Mouse (Mus musculus) urinary bladder, adult 2 months (tissue): ENCODE measurements around the gene Ppp1r3e. TPM values are rescaled to one million over a fixed set of nuclear protein-coding genes. Genes with fewer than 3 reads are reported as not detected.
A peak's percentile ranks its signal among the peaks of the same experiment; 100 is the strongest.

Experiments used
- DNase-seq: peaks from one replicate; pipeline ENCODE4 v3.0.0; 2022; ENCODE audit warnings: low spot score
- polyA plus RNA-seq: library from polyadenylated mRNA; depleted of rRNA; stranded (reverse); fragments of >200 nt; gene quantifications from 2 replicates; pipeline ENCODE4 v1.2.3, GENCODE M21; 2012

The Ppp1r3e gene
- polyA plus RNA-seq, 1 experiment: 9.4 TPM

DNA sequence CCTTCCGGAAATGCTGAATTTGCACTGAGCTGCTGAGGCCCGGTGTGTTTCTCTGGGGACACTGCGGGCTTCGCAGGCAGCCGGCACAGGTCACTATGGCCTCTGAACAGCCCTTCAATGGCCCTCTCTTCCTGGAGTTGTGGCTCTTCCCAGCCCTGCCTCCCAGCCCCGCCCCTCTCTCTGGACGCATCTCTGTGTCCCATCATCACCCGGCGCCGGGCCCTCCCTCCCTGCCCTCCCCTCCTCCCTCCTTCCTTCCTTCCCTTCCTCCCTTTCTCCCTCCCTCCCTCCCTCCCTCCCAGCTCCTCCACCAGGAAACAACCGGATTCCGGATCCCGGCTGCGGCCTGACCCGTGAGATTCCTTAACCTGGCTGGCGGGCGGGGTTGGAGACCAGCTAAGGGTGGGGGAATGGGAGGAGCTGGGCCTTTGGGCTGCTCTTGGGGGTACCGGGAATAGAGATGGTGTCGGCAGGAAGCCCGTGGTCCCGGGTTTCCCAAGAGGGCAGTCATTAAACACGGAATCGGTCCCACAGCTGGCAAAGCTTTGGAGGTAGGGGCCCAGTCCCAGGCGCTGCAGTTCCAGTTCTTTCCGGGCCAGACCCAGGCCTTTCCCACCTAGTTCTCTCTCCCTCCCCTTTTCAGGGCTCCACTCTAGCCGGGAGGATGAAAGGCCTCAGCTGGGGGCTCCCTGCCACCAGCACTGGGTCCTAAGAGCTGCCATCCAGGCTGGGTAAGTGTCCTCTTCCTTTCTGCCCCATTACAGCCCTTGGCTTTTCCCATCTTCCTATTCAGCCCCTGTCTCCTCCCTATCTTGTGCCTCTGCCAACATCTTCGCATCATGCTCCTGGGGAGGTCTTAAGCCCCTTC lies 6.0 kb upstream of the Ppp1r3e start, which contains the start of the genes Bcl2l2 and Gm20521:
TSS of gene Bcl2l2 (plus strand) at position 224 of the 868 bp plus-strand sequence.
TSS of gene Gm20521 (plus strand) at position 288 of the 868 bp plus-strand sequence.
- DNase-seq: peak; percentile 66

DNA sequence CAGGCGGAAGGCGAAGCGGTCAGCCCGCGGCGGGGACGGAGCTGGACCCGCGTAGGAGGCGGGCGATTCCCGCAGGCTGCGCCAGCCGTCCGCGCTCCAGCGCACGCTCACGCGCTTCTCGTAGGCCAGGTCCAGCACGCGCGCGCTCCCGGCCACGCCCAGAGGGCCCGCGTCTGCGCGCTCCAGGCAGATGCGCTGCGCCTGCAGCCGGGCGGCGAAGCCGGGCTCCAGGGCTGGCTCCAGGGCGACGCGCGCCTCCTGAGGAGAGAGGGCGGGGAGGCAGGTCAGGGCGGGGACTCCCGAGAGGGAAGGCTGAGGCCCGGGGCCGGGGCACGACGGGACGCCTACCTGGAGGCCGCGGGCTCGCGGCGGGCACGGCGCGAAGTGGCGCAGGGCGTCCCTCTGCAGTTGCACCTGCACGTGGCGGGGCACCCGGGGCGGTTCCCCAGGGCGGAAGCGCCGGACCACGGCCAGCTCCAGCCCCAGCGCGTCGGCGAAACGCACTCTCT lies 757 bp downstream of the Ppp1r3e start:
- DNase-seq: peak; percentile 87

GRCm38 (mm10) chr14:54875844-54876538 lies 1.4 kb downstream of the Ppp1r3e start:
- no peak for DNase-seq

GRCm38 (mm10) chr14:54874165-54874564 lies 3.2 kb downstream of the Ppp1r3e start:
- DNase-seq: no peak

DNA sequence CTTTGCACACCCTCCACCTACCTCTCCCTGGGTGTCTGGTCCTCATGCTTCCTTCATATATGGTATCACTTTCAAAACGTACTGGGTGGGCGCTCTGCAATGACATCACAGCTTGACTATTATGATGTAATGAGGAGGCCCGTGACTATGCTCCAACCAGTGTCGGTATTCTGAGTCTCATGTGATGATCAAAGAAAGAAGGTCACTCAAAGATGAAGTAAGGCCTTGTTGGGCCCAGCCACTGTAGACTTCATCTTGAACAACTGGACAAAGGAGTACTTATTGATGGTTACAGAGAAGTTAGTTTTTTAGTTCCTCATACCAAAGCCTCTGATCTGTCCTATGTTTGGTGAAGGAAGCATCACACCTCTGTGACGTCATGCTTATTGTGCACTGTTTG lies 6.5 kb downstream of the Ppp1r3e start, which contains the start of gene Homez:
TSS of gene Homez (minus strand) at position 101 of the 400 bp plus-strand sequence.
- no peak for DNase-seq

DNA sequence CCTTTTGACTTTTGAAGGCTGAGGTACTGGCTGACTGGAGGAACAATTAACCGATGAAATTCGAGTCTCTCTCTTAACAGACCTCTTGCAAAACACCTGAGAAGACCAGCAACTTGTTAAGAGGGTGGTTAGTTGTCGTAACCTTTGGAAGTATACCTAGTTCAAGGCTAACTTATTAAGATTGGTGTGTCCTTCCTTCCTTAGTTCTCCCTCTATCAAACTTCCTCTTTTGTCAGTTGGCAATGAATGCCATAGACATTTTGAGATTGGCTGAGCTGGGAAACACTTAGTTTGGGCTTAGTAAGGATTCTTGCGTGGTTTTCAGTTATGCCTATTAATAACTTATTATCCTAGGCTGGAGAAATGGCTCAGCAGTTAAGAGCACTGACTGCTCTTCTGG lies 9.3 kb downstream of the Ppp1r3e start:
- no peak for DNase-seq

DNA sequence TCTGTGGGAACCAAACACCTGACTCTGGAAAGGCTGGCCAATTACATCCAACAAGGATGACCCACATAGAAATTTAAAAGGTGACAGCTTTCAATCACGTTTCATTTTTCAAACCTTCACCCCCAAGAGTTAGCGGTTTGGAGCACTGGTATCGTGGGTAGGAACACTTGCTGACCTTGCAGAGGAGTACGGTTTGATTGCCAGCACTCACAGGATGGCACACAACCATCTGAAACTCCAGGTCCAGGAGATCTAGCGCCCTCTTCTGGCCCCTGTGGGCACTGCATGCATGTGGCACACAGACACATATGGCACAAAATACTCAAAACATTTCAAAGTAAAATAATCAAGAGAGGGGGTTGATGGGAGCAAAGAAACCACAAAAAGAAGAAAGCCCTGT lies 10.4 kb downstream of the Ppp1r3e start:
- no peak for DNase-seq

- no peak for DNase-seq
Measured at GRCm38 (mm10) chr14:54866268-54866667, 11.1 kb downstream of the Ppp1r3e start.

DNA sequence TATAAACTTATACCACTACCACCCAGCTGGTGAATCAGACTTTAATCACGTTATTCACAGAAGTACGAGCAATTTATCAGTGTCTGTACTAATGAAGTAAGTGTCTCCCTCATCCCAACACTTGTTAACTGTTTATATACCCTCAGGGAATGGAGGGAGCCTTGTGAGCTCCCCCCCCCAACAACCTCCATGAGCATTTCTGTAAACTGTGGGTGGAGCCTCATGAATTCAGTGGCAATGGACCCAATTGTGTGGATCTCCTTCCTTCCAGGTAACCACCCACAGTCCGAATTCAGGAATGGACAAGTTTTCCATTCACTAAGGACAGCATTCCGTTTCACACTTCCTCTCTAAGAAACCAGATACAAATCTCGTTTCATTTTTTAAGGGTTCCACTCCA lies 11.7 kb downstream of the Ppp1r3e start:
- DNase-seq: no peak

GRCm38 (mm10) chr14:54864313-54865036 lies 12.9 kb downstream of the Ppp1r3e start:
- DNase-seq: no peak

DNA sequence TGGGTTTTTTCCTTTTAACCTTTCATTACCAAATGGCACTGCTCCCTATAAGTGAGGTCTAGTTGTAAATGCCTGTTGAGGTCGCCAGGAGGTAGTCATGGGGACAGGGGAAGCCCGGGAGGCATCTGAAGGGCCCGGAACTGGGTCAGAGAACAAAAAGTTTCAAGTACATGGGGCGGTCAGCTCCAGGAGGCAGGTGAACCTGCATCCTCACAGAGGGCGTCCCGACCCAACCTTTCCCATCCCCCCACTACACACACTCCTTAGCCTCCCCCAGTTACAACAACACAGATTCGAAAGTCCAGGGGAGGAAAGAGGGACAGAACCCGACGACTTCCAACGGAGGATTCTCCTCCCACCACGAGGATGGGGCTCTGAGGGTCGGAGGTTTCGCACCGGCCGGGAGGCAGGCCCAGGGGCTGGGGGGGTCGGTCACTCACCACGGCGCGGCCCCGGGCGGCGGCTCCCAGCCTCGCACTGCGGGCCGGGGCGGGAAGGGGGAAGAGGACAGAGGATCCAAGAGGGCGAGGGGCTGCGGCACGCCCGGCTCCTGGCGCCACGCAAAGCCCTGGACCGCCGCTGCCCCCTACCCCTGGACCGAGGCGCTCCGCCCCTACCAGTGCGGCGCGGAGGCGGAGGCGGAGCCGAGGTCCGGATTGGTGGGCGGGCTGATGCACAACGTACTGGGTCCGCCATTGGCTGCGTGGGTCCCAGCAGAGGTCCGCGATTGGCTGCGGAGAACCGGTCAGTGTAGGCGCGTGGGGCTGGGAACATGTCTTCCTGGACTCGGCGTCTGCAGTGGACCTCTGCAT lies 13.6 kb downstream of the Ppp1r3e start:
- peak; percentile 80 for DNase-seq

GRCm38 (mm10) chr14:54860511-54860910 lies 16.8 kb downstream of the Ppp1r3e start:
- DNase-seq: no peak

- DNase-seq: no peak
Measured at GRCm38 (mm10) chr14:54857891-54858290, 19.5 kb downstream of the Ppp1r3e start.

DNA sequence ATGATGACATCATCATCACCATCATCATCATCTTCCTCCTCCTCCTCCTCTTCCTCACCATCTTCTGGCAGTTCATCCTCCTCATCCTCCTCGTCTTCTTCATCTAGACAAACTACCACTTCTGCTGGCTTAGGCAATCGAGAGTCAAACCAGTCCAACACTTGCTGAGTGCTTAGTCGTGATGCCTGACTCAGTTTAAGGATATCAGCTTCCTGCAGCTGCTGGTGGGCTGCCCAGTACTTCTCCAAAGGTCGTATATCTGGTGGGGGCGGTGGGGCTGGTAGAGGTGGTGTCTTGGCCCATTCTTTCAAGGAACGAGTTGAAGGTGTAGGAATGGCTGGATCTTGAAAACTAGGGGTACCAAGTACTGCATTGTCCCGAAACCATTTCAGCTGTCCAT lies 20.6 kb downstream of the Ppp1r3e start:
- DNase-seq: no peak

DNA sequence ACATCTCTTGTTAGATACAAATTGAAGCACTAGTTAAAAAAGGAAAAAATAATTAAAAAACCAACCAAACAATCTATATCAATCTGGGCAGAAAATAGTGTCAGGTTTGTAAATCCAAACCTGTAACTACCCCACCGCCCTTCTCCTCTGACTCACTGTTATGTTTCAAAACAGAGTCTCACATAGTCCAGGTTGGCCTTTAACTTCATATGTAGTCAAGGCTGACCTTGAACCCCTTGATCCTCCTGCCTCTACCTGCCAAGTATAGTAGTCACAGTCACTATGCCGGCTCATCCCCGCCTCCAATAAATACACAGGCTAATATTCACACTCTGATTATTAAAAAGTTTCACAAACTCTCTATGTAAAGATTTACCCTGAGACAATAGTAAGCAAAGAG lies 21.6 kb downstream of the Ppp1r3e start:
- DNase-seq: no peak

DNA sequence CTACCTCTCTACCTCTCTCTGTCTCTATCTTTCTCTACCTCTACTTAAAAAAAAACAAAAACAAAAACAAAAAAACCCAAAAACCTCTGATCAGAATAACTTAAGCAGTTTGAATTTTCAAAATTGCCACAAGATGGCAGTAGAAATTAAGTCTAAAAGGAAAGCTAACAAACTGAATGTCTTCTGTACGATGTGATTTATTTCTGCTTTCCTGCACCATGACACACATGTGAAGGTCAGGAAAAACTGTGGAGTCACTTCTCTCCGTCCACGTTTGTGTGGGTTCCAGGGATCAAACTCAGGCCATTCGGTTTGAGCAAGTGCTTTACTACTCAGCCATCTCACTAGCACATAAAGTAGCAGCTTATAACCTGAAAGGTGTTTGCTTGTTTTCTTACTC lies 33.9 kb downstream of the Ppp1r3e start:
- DNase-seq: no peak

DNA sequence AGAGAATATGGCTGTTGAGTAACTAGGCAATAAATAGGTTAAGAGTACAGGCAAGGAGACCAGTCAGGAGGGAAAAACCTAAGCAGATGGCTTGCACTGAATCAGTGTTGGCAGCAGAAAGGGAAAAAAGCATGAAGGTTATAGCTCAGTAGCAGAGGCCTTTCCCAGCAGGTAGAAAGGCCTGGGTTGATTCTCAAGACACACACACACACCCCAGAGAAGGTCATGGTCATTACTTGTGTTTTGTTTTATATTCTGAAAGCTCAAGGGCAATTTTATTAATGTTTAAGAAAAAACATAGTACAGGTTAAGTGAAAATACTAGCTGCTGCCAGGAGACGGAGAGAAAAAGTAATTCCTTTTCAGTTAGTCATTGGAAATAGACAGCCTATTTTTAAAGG lies 53.6 kb downstream of the Ppp1r3e start:
- no peak for DNase-seq
